Mouse (Mus musculus): ENCODE results near the gene Srms.

Srms gene

GRCm38 (mm10) chr2:181233443-181233842, 20.5 kb upstream of the Srms start:
- no peak for TF ChIP-seq CTCF (conservative IDR thresholded peaks at IDR 0.05; ENCODE audit: low read length)
- no peak for TF ChIP-seq NANOG (IDR thresholded peaks at IDR 0.05; ENCODE audit: borderline replicate concordance, low read length)
- no peak for TF ChIP-seq POU5F1 (IDR thresholded peaks at IDR 0.05; ENCODE audit: borderline replicate concordance, low read length)
- H3K36me3 ChIP-seq (ENCODE audit: insufficient read depth, low read length): no peaks in the 10 kb centered on the region
- peak overlapping the region; percentile 68 for H3K4me3 ChIP-seq (replicated peaks; ENCODE audit: low read length)
- H3K4me1 ChIP-seq (replicated peaks; ENCODE audit: low read depth, low read length): peaks cover 58% of the 10 kb centered on the region
- H3K9me3 ChIP-seq (ENCODE audit: low read length): 0 out of 2 replicates have a peak, but pooled peaks cover 4% of the 10 kb centered on the region
- peaks cover 29% of the 10 kb centered on the region for H3K27me3 ChIP-seq (ENCODE audit: insufficient read depth, low read length)

- Histone ChIP-seq H3K27me3 (ENCODE audit: insufficient read depth, low read length) (peaks cover 29% of the 10 kb centered on the region), H3K36me3 (ENCODE audit: insufficient read depth, low read length) (no peaks in the 10 kb centered on the region), H3K4me3 (replicated peaks; ENCODE audit: low read length) (no peak overlapping the region), H3K4me1 (replicated peaks; ENCODE audit: low read depth, low read length) (peaks cover 47% of the 10 kb centered on the region), H3K9me3 (ENCODE audit: low read length) (0 out of 2 replicates have a peak, but pooled peaks cover 4% of the 10 kb centered on the region)
- TF ChIP-seq CTCF (conservative IDR thresholded peaks at IDR 0.05; ENCODE audit: low read length) (no peak), POU5F1 (IDR thresholded peaks at IDR 0.05; ENCODE audit: borderline replicate concordance, low read length) (no peak), NANOG (IDR thresholded peaks at IDR 0.05; ENCODE audit: borderline replicate concordance, low read length) (no peak)
Observed at GRCm38 (mm10) chr2:181231171-181231570, 18.2 kb upstream of the Srms start.

DNA sequence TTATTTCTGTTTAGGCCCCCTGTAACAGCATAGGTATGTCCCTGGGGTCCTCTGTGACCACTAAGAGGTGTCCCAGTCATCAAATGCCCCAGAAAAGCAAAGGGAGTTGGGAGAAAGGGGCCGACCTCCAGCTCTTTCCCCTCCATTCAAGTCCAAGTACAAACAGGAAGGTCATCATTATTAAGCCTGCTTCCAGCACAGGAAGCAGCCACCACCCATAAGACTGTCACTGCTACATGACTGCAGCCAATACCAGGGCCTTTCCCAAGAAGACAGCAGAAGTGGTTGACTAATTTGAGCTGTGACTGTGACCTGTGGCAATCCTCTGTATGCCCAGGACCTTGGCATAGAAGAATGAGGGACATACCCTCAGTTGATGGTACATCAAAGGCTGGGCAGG, 15.3 kb upstream of the Srms start:
- Histone ChIP-seq H3K36me3 (ENCODE audit: insufficient read depth, low read length) (no peaks in the 10 kb centered on the region), H3K27me3 (ENCODE audit: insufficient read depth, low read length) (peaks cover 29% of the 10 kb centered on the region), H3K9me3 (ENCODE audit: low read length) (no peaks in the 10 kb centered on the region), H3K4me1 (replicated peaks; ENCODE audit: low read depth, low read length) (peaks cover 29% of the 10 kb centered on the region), H3K4me3 (replicated peaks; ENCODE audit: low read length) (no peak overlapping the region)
- TF ChIP-seq CTCF (conservative IDR thresholded peaks at IDR 0.05; ENCODE audit: low read length): no peak
- TF ChIP-seq POU5F1 (IDR thresholded peaks at IDR 0.05; ENCODE audit: borderline replicate concordance, low read length): no peak
- no peak for TF ChIP-seq NANOG (IDR thresholded peaks at IDR 0.05; ENCODE audit: borderline replicate concordance, low read length)

DNA sequence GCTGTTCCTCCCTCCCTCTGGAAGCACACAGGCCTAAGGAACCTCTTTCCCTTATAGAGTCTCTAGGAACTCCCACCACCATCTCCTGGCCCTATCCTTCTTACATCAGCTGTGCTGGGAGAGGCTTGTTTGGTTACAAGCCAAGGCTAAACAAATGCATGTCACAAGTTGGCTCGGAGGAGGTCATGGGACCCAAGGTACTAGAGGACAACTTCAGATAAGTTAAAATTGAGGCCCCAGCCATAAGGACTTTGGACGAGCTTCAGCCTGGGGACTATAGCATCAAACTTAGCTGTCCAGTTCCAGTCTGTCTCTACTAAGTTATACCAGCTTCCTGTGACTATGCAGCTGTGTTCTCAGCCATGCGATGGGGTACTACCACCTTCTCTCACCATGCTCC, 14.1 kb upstream of the Srms start:
- H3K4me3 ChIP-seq (replicated peaks; ENCODE audit: low read length): no peak overlapping the region
- no peaks in the 10 kb centered on the region for H3K9me3 ChIP-seq (ENCODE audit: low read length)
- H3K27me3 ChIP-seq (ENCODE audit: insufficient read depth, low read length): peaks cover 19% of the 10 kb centered on the region; the same call in 1 of the 2 replicates
- TF ChIP-seq POU5F1 (IDR thresholded peaks at IDR 0.05; ENCODE audit: borderline replicate concordance, low read length) (no peak), NANOG (IDR thresholded peaks at IDR 0.05; ENCODE audit: borderline replicate concordance, low read length) (no peak), CTCF (conservative IDR thresholded peaks at IDR 0.05; ENCODE audit: low read length) (no peak)
- peaks cover 18% of the 10 kb centered on the region for H3K4me1 ChIP-seq (replicated peaks; ENCODE audit: low read depth, low read length)
- H3K36me3 ChIP-seq (ENCODE audit: insufficient read depth, low read length): no peaks in the 10 kb centered on the region

GRCm38 (mm10) chr2:181224994-181225393, 12.0 kb upstream of the Srms start:
- Histone ChIP-seq H3K9me3 (ENCODE audit: low read length) (no peaks in the 10 kb centered on the region), H3K4me1 (replicated peaks; ENCODE audit: low read depth, low read length) (peaks cover 27% of the 10 kb centered on the region), H3K27me3 (ENCODE audit: insufficient read depth, low read length) (peaks cover 10% of the 10 kb centered on the region), H3K36me3 (ENCODE audit: insufficient read depth, low read length) (no peaks in the 10 kb centered on the region), H3K4me3 (replicated peaks; ENCODE audit: low read length) (no peak overlapping the region)
- TF ChIP-seq NANOG (IDR thresholded peaks at IDR 0.05; ENCODE audit: borderline replicate concordance, low read length) (no peak), CTCF (conservative IDR thresholded peaks at IDR 0.05; ENCODE audit: low read length) (no peak), POU5F1 (IDR thresholded peaks at IDR 0.05; ENCODE audit: borderline replicate concordance, low read length) (no peak)

DNA sequence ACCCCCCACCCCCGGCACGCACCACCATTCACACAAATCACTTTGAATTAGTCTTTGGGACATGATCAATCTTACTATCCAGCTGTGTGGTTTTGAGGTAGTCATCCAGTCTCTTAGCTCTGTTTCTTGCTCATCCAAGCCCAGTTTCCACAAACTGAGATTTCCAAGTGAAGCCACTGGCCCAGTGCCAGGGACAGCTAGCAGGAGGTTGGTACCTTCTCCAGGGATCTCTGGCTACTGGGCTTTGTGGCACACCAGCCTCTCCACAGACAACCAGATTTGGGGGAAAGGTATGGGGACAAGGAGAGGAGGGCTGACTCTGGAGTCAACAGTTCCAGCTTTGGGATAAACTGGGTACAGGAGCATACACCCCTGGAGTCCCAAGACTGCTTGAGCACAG, 7.4 kb upstream of the Srms start:
- H3K4me3 ChIP-seq (replicated peaks; ENCODE audit: low read length): peak overlapping the region; percentile 65; the same call in 1 of the 2 replicates
- no peaks in the 10 kb centered on the region for H3K36me3 ChIP-seq (ENCODE audit: insufficient read depth, low read length)
- H3K4me1 ChIP-seq (replicated peaks; ENCODE audit: low read depth, low read length): peaks cover 37% of the 10 kb centered on the region
- H3K27me3 ChIP-seq (ENCODE audit: insufficient read depth, low read length): peaks cover 15% of the 10 kb centered on the region
- no peaks in the 10 kb centered on the region for H3K9me3 ChIP-seq (ENCODE audit: low read length)
- TF ChIP-seq NANOG (IDR thresholded peaks at IDR 0.05; ENCODE audit: borderline replicate concordance, low read length) (no peak), CTCF (conservative IDR thresholded peaks at IDR 0.05; ENCODE audit: low read length) (no peak), POU5F1 (IDR thresholded peaks at IDR 0.05; ENCODE audit: borderline replicate concordance, low read length) (no peak)

DNA sequence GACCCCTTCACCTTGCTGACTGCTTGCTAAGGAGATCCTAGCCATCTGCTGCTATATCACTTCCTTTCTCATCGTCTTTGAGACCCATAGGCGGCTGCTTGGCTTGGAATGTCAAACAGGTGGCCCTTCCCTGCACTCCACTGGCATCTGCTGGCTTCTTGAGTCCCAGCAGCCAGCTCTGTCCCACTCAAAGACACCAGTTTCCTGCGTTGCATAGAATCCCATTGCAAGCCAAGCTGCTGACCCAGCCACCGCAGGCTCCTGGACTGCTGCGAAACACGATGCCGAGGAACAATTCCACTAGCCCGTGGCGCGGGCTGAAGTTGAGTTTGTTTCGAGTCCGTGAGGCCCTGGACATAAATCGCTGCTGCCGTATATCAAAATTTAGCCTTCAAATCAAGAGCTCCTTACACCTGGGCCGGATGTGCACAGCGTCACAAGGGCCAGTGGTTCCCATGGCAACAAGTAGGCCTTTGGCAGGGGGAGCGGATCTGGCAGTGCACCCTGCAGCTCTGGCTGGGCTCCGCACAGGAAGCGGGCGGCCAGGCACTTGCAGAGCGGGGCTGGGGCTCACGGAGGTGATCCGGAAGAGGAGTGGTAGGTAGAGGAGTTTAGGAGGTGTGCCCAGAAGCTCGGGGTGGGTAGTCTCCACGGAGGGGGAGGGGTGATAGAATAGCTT, 6.7 kb upstream of the Srms start, which contains the start of gene Fndc11:
TSS of gene Fndc11 (plus strand) at position 476 of the 679 bp plus-strand sequence.
- H3K27me3 ChIP-seq (ENCODE audit: insufficient read depth, low read length): peaks cover 20% of the 10 kb centered on the region
- TF ChIP-seq CTCF (conservative IDR thresholded peaks at IDR 0.05; ENCODE audit: low read length): no peak
- no peak for TF ChIP-seq NANOG (IDR thresholded peaks at IDR 0.05; ENCODE audit: borderline replicate concordance, low read length)
- no peak for TF ChIP-seq POU5F1 (IDR thresholded peaks at IDR 0.05; ENCODE audit: borderline replicate concordance, low read length)
- H3K9me3 ChIP-seq (ENCODE audit: low read length): no peaks in the 10 kb centered on the region
- peak within 1 kb of the TSS; percentile 65 for H3K4me3 ChIP-seq (replicated peaks; ENCODE audit: low read length)
- H3K4me1 ChIP-seq (replicated peaks; ENCODE audit: low read depth, low read length): peaks cover 37% of the 10 kb centered on the region
- no peaks in the 10 kb centered on the region for H3K36me3 ChIP-seq (ENCODE audit: insufficient read depth, low read length)

DNA sequence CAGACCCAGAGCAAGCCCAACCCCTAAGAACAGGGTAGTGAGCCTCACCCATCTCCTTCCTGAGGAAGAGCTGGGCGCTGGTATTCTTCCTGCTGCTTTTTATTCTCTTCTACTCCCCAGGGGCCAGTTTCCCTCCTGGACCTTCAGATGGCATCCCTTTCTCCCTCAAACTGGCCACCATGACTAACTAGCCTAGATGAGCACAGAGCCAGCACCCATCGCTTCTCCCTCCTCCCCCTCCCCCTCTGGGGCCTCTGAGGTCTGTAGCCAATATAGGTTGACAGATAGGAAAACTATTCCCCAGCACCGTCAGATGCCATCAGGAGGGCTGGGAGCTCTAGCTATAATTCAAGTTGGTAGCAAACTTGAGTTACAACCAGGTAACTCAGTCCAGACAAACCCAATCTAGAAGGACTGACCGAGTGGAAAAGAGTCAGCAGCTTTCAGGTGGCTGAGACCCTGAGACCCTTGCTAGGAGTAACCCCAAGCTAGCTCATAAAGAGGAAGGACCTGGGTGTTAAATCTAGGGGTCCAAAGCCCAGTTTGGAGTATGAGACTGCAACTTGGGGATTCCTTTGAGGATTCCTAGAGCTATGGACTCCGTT, 6.0 kb upstream of the Srms start:
- H3K4me3 ChIP-seq (replicated peaks; ENCODE audit: low read length): peak overlapping the region; percentile 65; the same call in 1 of the 2 replicates
- no peak for TF ChIP-seq CTCF (conservative IDR thresholded peaks at IDR 0.05; ENCODE audit: low read length)
- TF ChIP-seq NANOG (IDR thresholded peaks at IDR 0.05; ENCODE audit: borderline replicate concordance, low read length): no peak
- TF ChIP-seq POU5F1 (IDR thresholded peaks at IDR 0.05; ENCODE audit: borderline replicate concordance, low read length): no peak
- peaks cover 25% of the 10 kb centered on the region for H3K27me3 ChIP-seq (ENCODE audit: insufficient read depth, low read length)
- no peaks in the 10 kb centered on the region for H3K36me3 ChIP-seq (ENCODE audit: insufficient read depth, low read length)
- no peaks in the 10 kb centered on the region for H3K9me3 ChIP-seq (ENCODE audit: low read length)
- H3K4me1 ChIP-seq (replicated peaks; ENCODE audit: low read depth, low read length): peaks cover 41% of the 10 kb centered on the region

Data from E14TG2a.4 (cell line).